Mouse (Mus musculus): ENCODE measurements at regions not wholly inside any gene's neighbourhood (a gene's known extent, or its start where the extent isn't known, plus 50 kb on each side); places are given as distances from the start of the nearest gene placed in this dataset.
A peak's percentile ranks its signal among the peaks of the same experiment; 100 is the strongest.

DNA sequence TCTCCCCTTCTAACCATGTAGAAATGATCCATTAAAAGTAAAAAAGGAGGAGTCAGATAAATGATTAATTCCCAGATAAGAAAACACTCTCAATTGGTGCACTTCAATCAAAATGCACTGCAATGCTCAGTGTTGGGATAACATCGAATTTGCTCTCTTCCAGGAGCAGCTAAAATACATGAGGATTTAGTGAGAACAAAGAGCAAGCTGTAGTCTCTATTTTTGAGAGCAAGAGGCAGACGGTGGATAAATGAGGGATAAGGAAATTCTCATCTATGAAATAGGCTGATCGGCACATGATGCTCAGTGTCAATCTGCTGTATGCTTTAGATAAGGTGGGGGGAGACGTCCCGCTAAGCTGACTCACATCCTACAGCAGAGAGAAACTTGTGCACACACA is 1254.1 kb downstream of the Fscb start:
- DNase-seq (ENCODE audit: low spot score in 2 of 2), result peak in 1 of 2 experiments; percentile 26

Data from right cerebral cortex, postnatal 10 days (tissue).